Mouse (Mus musculus): ENCODE measurements around the gene Cpeb3.

DNA sequence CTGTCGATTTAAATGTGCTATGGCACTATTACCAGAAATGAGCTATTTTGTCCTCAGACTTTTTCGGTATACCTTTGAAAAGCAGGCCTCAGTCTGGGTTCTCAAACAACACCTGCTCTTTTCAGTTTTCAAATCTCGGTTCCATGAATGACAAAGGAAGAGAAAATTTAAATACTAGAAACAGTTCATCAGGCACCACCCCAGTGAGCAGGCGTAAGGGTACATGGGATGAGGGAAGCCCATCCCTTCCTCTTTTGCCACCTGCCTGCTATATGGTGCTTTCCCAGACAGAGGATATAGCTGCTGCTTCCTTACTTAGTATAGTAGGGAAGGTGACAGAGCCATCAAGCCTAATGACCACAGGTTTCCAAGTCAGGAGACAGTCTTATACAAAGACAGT lies 74.7 kb downstream of the Cpeb3 start:
- TF ChIP-seq HCFC1 (IDR thresholded peaks at IDR 0.05; ENCODE audit: borderline replicate concordance, insufficient read depth, low read length): no peak
- no peak for TF ChIP-seq MAFK (IDR thresholded peaks at IDR 0.05; ENCODE audit: insufficient read depth, low read depth, low read length)
- no peak for TF ChIP-seq CHD2 (IDR thresholded peaks at IDR 0.05; ENCODE audit: low read depth, low read length)

Data from ES-E14 (cell line).